Mouse (Mus musculus): ENCODE measurements at regions not wholly inside any gene's neighbourhood (a gene's known extent, or its start where the extent isn't known, plus 50 kb on each side); places are given as distances from the start of the nearest gene placed in this dataset.

DNA sequence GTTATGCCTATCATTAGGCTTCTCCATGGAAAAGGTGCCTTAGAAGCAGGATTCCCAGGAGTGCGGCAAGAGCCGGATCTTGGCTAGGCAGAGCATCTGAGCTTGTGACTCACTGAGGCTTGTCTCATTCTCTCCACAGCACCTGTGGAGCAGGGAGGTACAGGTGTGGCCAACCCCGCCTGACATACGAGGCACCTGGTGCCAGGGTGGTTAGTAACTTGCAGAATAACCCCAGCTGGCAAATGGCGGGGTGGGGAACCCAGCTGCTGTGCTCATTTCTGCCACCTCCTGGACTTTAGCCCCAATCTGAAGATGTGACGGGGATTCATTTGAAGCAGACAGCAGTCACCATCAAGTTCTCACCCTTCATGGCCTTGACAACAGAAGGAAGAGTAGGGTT lies 96.2 kb downstream of the Pdgfra start:
- Histone ChIP-seq H3K4me2 (ENCODE audit: low read depth) (no peak overlapping the region), H3K4me1 (replicated peaks; ENCODE audit: control insufficient read depth in 2 of 2, insufficient read depth in 2 of 2, low read length in 1 of 2) (no peaks in the 10 kb centered on the region), H3K36me3 (replicated peaks; ENCODE audit: control insufficient read depth, insufficient read depth, low read depth) (no peaks in the 10 kb centered on the region), H3K9me3 (ENCODE audit: control insufficient read depth, low read length) (no peaks in the 10 kb centered on the region), H3K9ac (replicated peaks) (no peak overlapping the region), H3K27me3 (ENCODE audit: control insufficient read depth, insufficient read depth, low read length) (no peaks in the 10 kb centered on the region), H3K27ac (no peak overlapping the region), H3K4me3 (ENCODE audit: insufficient read depth in 1 of 2, low read depth in 2 of 2, low read length in 2 of 2) (no peak overlapping the region)
- ATAC-seq (ENCODE audit: insufficient read depth) (no peak), DNase-seq (ENCODE audit: low read depth in 3 of 3, low spot score in 3 of 3) (no peak)
- no peak for TF ChIP-seq EP300 (IDR thresholded peaks at IDR 0.05; ENCODE audit: low read depth)
- TF ChIP-seq CTCF (IDR thresholded peaks at IDR 0.05; ENCODE audit: low read depth), result no peak
- WGBS (ENCODE audit: insufficient replicate concordance), result 69% methylated on average over 6 of the region's 6 CpGs

DNA sequence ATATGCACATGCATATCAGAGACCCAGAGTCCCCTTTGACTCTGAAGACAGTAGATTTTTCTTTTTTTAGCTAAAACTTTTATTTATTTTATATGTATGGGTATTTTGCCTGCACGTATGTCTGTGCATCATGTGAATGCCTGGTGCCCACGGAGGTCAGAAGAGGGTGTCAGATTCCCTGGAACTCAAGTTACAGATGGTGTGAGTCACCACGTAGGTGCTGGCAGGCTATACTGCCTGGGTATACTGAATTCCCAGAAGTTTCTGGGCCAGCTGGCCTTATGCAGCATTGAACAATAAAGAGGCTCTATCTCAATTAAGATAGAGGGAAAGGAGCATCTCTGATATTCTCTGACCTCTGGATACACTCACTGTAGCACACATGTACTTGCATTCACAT lies 97.6 kb downstream of the Pdgfra start:
- DNase-seq (ENCODE audit: low read depth in 3 of 3, low spot score in 3 of 3) (no peak), ATAC-seq (ENCODE audit: insufficient read depth) (no peak)
- Histone ChIP-seq H3K4me3 (ENCODE audit: insufficient read depth in 1 of 2, low read depth in 2 of 2, low read length in 2 of 2) (no peak overlapping the region), H3K27me3 (ENCODE audit: control insufficient read depth, insufficient read depth, low read length) (no peaks in the 10 kb centered on the region), H3K36me3 (replicated peaks; ENCODE audit: control insufficient read depth, insufficient read depth, low read depth) (no peaks in the 10 kb centered on the region), H3K4me2 (ENCODE audit: low read depth) (no peak overlapping the region), H3K9ac (replicated peaks) (no peak overlapping the region), H3K27ac (no peak overlapping the region), H3K4me1 (replicated peaks; ENCODE audit: control insufficient read depth in 2 of 2, insufficient read depth in 2 of 2, low read length in 1 of 2) (no peaks in the 10 kb centered on the region; a peak in 1 of 4 replicates), H3K9me3 (ENCODE audit: control insufficient read depth, low read length) (no peaks in the 10 kb centered on the region)
- no peak for TF ChIP-seq EP300 (IDR thresholded peaks at IDR 0.05; ENCODE audit: low read depth)
- TF ChIP-seq CTCF (IDR thresholded peaks at IDR 0.05; ENCODE audit: low read depth), result no peak
- WGBS (ENCODE audit: insufficient replicate concordance), result 60% methylated on average over 3 of the region's 3 CpGs

DNA sequence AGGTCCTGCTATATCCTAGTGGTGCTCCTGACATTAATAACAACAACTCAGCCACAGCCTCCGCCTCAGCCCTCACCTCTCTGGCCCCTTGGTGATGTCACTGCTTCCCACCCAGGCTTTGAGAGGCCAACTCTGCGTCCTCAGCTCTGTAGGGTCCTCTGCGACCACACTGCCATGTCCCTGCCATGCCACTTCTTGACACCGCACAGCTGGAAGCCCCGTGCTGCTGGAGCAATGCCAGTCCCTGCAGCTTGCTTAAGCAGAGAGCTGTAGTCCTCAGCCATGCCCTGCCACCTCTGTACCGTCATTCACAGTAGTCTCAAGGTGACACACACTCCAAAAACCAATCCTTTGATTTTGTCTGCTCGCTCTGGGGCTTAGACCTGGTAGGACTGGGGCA lies 101.3 kb downstream of the Pdgfra start:
- Histone ChIP-seq H3K27me3 (ENCODE audit: control insufficient read depth, insufficient read depth, low read length) (no peaks in the 10 kb centered on the region), H3K27ac (no peak overlapping the region), H3K4me3 (ENCODE audit: insufficient read depth in 1 of 2, low read depth in 2 of 2, low read length in 2 of 2) (no peak overlapping the region), H3K9ac (replicated peaks) (no peak overlapping the region), H3K9me3 (ENCODE audit: control insufficient read depth, low read length) (no peaks in the 10 kb centered on the region), H3K36me3 (replicated peaks; ENCODE audit: control insufficient read depth, insufficient read depth, low read depth) (no peaks in the 10 kb centered on the region), H3K4me2 (ENCODE audit: low read depth) (no peak overlapping the region), H3K4me1 (replicated peaks; ENCODE audit: control insufficient read depth in 2 of 2, insufficient read depth in 2 of 2, low read length in 1 of 2) (no peaks in the 10 kb centered on the region; a peak in 1 of 4 replicates)
- WGBS (ENCODE audit: insufficient replicate concordance), result 61% methylated on average over 7 of the region's 7 CpGs
- no peak for ATAC-seq (ENCODE audit: insufficient read depth)
- TF ChIP-seq CTCF (IDR thresholded peaks at IDR 0.05; ENCODE audit: low read depth) (no peak), EP300 (IDR thresholded peaks at IDR 0.05; ENCODE audit: low read depth) (no peak)
- DNase-seq (ENCODE audit: low read depth in 3 of 3, low spot score in 3 of 3), result no peak

DNA sequence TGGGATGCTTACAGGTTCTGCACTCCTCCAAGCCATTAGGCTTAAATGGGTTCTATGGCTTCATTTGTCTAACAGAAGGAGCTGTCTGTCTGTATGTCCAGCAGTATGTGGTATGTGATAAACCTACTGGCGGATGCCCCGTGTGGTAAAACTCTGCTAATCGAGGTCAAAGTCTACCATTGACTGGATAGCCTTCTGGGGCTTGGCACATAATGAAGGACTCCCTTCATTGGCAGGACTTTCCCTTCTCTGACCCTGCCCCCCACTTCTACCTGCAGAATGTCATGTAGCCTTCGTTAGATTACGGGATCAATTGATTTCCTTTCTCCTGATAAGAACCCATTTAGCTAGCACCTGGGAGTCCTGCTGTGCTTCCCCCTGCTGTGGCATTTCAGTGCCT lies 101.7 kb downstream of the Pdgfra start:
- TF ChIP-seq CTCF (IDR thresholded peaks at IDR 0.05; ENCODE audit: low read depth) (no peak), EP300 (IDR thresholded peaks at IDR 0.05; ENCODE audit: low read depth) (no peak)
- H3K36me3 ChIP-seq (replicated peaks; ENCODE audit: control insufficient read depth, insufficient read depth, low read depth), result no peaks in the 10 kb centered on the region
- WGBS (ENCODE audit: insufficient replicate concordance), result 61% methylated on average over 5 of the region's 5 CpGs
- H3K4me1 ChIP-seq (replicated peaks; ENCODE audit: control insufficient read depth in 2 of 2, insufficient read depth in 2 of 2, low read length in 1 of 2), result no peaks in the 10 kb centered on the region; a peak in 1 of 4 replicates
- H3K9ac ChIP-seq (replicated peaks), result no peak overlapping the region
- H3K9me3 ChIP-seq (ENCODE audit: control insufficient read depth, low read length), result no peaks in the 10 kb centered on the region
- H3K4me2 ChIP-seq (ENCODE audit: low read depth), result no peak overlapping the region
- no peak overlapping the region for H3K27ac ChIP-seq
- H3K27me3 ChIP-seq (ENCODE audit: control insufficient read depth, insufficient read depth, low read length), result no peaks in the 10 kb centered on the region
- no peak overlapping the region for H3K4me3 ChIP-seq (ENCODE audit: insufficient read depth in 1 of 2, low read depth in 2 of 2, low read length in 2 of 2)
- no peak for ATAC-seq (ENCODE audit: insufficient read depth)
- no peak for DNase-seq (ENCODE audit: low read depth in 3 of 3, low spot score in 3 of 3)

DNA sequence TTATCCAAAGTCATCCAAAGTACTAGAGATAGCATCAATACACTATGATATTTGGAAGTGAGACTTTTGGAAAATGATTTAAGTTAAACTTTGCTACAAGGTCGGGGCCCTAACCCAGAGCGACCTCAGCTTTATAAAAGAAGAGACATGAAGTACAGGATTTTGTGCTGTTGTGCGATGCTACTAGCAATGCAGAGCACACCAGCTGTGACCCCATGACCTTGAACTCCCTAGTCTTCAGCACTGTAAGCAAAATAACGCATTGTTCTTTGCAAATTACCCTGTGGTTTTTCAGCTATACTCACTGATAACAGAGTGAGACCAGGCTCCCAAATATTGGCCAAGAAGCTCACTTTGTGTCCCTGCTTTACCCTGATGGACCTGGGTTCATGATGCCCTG lies 104.1 kb downstream of the Pdgfra start:
- TF ChIP-seq EP300 (IDR thresholded peaks at IDR 0.05; ENCODE audit: low read depth) (no peak), CTCF (IDR thresholded peaks at IDR 0.05; ENCODE audit: low read depth) (no peak)
- Histone ChIP-seq H3K4me3 (ENCODE audit: insufficient read depth in 1 of 2, low read depth in 2 of 2, low read length in 2 of 2) (no peak overlapping the region), H3K27me3 (ENCODE audit: control insufficient read depth, insufficient read depth, low read length) (no peaks in the 10 kb centered on the region), H3K27ac (no peak overlapping the region), H3K4me2 (ENCODE audit: low read depth) (no peak overlapping the region), H3K9ac (replicated peaks) (no peak overlapping the region), H3K9me3 (ENCODE audit: control insufficient read depth, low read length) (no peaks in the 10 kb centered on the region), H3K4me1 (replicated peaks; ENCODE audit: control insufficient read depth in 2 of 2, insufficient read depth in 2 of 2, low read length in 1 of 2) (no peaks in the 10 kb centered on the region; a peak in 1 of 4 replicates), H3K36me3 (replicated peaks; ENCODE audit: control insufficient read depth, insufficient read depth, low read depth) (no peaks in the 10 kb centered on the region)
- WGBS (ENCODE audit: insufficient replicate concordance), result 54% methylated on average over 4 of the region's 4 CpGs
- ATAC-seq (ENCODE audit: insufficient read depth) (no peak), DNase-seq (ENCODE audit: low read depth in 3 of 3, low spot score in 3 of 3) (no peak)
